Mouse (Mus musculus): ENCODE measurements around the gene Ngef.

Gene Ngef

DNA sequence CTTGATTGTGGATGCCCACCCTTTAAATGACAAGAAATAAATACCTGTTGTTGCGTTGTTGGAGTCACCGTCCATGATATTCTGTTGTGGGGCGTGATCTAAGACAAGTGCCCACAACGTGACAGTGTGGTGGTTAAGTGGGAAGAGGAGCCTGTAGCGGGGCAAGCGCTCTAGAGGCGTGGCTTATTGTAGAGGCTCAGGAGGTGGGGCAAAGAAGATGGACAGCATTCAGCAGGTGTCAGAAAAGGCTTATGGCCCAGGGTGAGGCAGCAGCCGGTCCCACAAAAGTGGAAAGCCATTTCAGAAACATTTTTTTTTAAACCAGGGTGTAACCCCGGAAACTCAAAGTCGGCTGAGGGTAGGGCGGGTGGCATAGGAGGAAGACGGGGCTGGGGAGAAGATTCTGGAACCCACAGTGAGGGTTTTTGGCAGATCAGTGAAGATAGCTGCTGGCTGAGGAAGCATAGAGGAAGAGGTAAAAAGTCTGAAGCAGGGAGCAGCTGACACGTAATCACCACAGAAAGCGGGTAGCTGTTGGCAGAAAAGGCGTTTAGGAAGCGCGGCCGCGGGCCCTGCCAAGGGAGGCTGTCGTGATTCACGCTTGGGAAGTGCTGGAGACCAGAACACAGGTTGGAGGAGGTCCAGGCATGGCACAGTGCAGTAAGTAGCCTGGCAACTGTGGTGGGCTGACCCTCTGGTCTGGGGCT is 33.9 kb upstream of the Ngef start:
- Histone ChIP-seq H3K36me3 (ENCODE audit: insufficient read depth, low read length) (no peaks in the 10 kb centered on the region), H3K4me1 (replicated peaks; ENCODE audit: low read depth, low read length) (peaks cover 21% of the 10 kb centered on the region), H3K9me3 (ENCODE audit: low read length) (no peaks in the 10 kb centered on the region), H3K4me3 (replicated peaks; ENCODE audit: low read length) (peak overlapping the region; percentile 55), H3K27me3 (ENCODE audit: insufficient read depth, low read length) (peaks cover 18% of the 10 kb centered on the region)
- TF ChIP-seq POU5F1 (IDR thresholded peaks at IDR 0.05; ENCODE audit: borderline replicate concordance, low read length) = no peak
- no peak for TF ChIP-seq CTCF (conservative IDR thresholded peaks at IDR 0.05; ENCODE audit: low read length)
- no peak for TF ChIP-seq NANOG (IDR thresholded peaks at IDR 0.05; ENCODE audit: borderline replicate concordance, low read length)

DNA sequence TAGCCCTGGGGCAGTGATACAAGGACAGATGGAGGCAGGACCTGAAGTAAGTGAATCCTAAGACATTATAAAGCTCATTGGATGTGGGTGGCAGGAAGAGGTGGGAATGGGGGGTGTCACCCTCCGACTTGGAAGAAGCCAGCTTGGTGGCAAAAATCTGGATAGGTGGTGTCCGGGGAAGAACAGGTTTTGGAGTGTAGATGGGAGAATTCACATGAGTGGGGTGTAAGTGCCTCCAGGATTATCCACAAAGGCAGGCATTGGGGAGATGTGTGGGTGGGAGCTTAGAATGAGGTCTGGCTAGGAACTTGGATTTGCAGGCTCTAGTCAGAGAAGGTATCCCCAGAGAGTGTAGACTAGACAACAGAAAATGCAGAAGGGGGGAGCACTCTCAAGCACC is 31.6 kb upstream of the Ngef start:
- Histone ChIP-seq H3K36me3 (ENCODE audit: insufficient read depth, low read length) (no peaks in the 10 kb centered on the region), H3K4me1 (replicated peaks; ENCODE audit: low read depth, low read length) (peaks cover 21% of the 10 kb centered on the region), H3K9me3 (ENCODE audit: low read length) (no peaks in the 10 kb centered on the region), H3K4me3 (replicated peaks; ENCODE audit: low read length) (no peak overlapping the region), H3K27me3 (ENCODE audit: insufficient read depth, low read length) (peaks cover 18% of the 10 kb centered on the region)
- TF ChIP-seq POU5F1 (IDR thresholded peaks at IDR 0.05; ENCODE audit: borderline replicate concordance, low read length) (no peak), CTCF (conservative IDR thresholded peaks at IDR 0.05; ENCODE audit: low read length) (no peak), NANOG (IDR thresholded peaks at IDR 0.05; ENCODE audit: borderline replicate concordance, low read length) (no peak)

DNA sequence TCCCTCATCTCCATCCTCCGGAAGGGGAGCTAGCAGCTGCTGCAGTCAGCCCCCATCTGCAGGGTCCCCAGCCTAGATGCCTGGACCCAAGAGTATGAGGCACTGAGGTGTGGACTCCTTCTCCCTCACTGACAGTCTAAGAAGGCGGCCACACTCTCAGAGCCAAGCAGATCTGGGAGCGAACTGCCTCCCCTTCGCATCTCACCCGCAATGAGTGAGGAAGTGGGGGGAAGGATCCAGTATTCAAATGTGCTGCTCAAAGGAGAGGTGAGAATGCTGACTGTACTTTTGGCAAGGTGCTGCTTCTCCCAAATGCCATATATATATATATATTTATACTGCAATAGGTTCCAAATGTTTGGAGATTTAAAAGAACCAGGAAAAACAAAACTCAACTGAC is 29.7 kb upstream of the Ngef start:
- Histone ChIP-seq H3K27me3 (ENCODE audit: insufficient read depth, low read length) (peaks cover 18% of the 10 kb centered on the region), H3K9me3 (ENCODE audit: low read length) (no peaks in the 10 kb centered on the region), H3K4me1 (replicated peaks; ENCODE audit: low read depth, low read length) (peaks cover 13% of the 10 kb centered on the region), H3K4me3 (replicated peaks; ENCODE audit: low read length) (no peak overlapping the region), H3K36me3 (ENCODE audit: insufficient read depth, low read length) (no peaks in the 10 kb centered on the region)
- TF ChIP-seq POU5F1 (IDR thresholded peaks at IDR 0.05; ENCODE audit: borderline replicate concordance, low read length) (no peak), NANOG (IDR thresholded peaks at IDR 0.05; ENCODE audit: borderline replicate concordance, low read length) (no peak), CTCF (conservative IDR thresholded peaks at IDR 0.05; ENCODE audit: low read length) (no peak)

DNA sequence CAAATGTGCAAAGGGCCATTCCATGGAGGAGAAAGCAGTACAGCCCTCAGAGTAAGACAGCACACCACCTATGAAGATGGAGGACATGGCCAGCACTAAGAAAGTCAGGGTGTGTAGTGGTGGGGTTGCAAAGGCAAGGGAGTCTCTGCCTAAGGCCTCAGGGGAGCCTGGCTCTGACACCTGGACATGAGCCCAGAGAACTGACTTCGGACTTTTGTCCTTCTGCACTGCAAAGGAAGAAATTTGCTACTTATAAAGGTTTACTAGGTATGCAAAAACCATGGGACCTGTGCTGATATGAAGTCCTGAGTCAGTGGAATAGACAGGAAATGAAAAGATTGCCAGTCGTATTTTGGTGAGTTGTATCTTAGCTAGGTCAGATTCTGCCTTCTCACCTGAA is 28.1 kb upstream of the Ngef start:
- no peaks in the 10 kb centered on the region for H3K9me3 ChIP-seq (ENCODE audit: low read length)
- TF ChIP-seq CTCF (conservative IDR thresholded peaks at IDR 0.05; ENCODE audit: low read length) = no peak
- TF ChIP-seq NANOG (IDR thresholded peaks at IDR 0.05; ENCODE audit: borderline replicate concordance, low read length) = no peak
- TF ChIP-seq POU5F1 (IDR thresholded peaks at IDR 0.05; ENCODE audit: borderline replicate concordance, low read length) = no peak
- H3K4me3 ChIP-seq (replicated peaks; ENCODE audit: low read length) = no peak overlapping the region
- no peaks in the 10 kb centered on the region for H3K36me3 ChIP-seq (ENCODE audit: insufficient read depth, low read length)
- H3K4me1 ChIP-seq (replicated peaks; ENCODE audit: low read depth, low read length) = no peaks in the 10 kb centered on the region
- H3K27me3 ChIP-seq (ENCODE audit: insufficient read depth, low read length) = peaks cover 18% of the 10 kb centered on the region

DNA sequence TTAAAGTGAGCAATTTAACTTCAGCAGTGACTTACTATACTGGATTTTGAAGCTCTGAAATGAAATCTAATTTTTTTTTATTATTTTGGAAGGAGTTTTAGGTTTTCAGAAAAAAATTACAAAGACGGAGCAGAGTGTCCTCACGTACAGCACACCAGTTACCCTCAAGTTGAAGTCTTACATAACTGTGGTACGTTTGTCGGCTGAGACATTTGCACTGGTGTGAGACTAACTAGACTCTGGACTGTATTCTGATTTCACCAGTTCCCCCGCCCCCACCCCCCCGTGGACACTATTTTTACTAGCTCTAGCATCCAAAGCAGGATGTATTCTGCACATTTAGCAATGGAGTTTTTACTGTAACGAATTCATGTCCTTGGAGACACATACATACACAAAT is 26.9 kb upstream of the Ngef start:
- Histone ChIP-seq H3K27me3 (ENCODE audit: insufficient read depth, low read length) (peaks cover 7% of the 10 kb centered on the region; the same call in 1 of the 2 replicates), H3K4me3 (replicated peaks; ENCODE audit: low read length) (no peak overlapping the region), H3K9me3 (ENCODE audit: low read length) (no peaks in the 10 kb centered on the region), H3K4me1 (replicated peaks; ENCODE audit: low read depth, low read length) (no peaks in the 10 kb centered on the region), H3K36me3 (ENCODE audit: insufficient read depth, low read length) (no peaks in the 10 kb centered on the region)
- no peak for TF ChIP-seq CTCF (conservative IDR thresholded peaks at IDR 0.05; ENCODE audit: low read length)
- no peak for TF ChIP-seq POU5F1 (IDR thresholded peaks at IDR 0.05; ENCODE audit: borderline replicate concordance, low read length)
- no peak for TF ChIP-seq NANOG (IDR thresholded peaks at IDR 0.05; ENCODE audit: borderline replicate concordance, low read length)

DNA sequence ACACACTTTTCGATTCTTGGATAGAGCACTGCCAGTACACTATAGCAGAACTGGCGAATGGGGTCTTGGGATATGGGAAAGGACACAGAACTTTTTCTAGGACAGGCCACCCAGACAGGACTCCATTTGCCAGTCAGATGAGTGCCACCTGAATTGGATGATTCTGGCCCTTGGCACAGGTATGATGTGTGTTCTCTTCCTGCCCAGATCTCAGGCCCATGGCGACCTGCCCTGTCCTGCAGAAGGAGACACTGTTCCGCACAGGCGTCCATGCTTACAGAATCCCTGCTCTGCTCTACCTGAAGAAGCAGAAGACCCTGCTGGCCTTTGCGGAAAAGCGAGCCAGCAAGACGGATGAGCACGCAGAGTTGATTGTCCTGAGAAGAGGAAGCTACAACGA is 21.0 kb upstream of the Ngef start:
- Histone ChIP-seq H3K4me1 (replicated peaks; ENCODE audit: low read depth, low read length) (no peaks in the 10 kb centered on the region), H3K9me3 (ENCODE audit: low read length) (no peaks in the 10 kb centered on the region), H3K4me3 (replicated peaks; ENCODE audit: low read length) (no peak overlapping the region), H3K27me3 (ENCODE audit: insufficient read depth, low read length) (0 out of 2 replicates have a peak, but pooled peaks cover 3% of the 10 kb centered on the region), H3K36me3 (ENCODE audit: insufficient read depth, low read length) (no peaks in the 10 kb centered on the region)
- TF ChIP-seq CTCF (conservative IDR thresholded peaks at IDR 0.05; ENCODE audit: low read length) (no peak), POU5F1 (IDR thresholded peaks at IDR 0.05; ENCODE audit: borderline replicate concordance, low read length) (no peak), NANOG (IDR thresholded peaks at IDR 0.05; ENCODE audit: borderline replicate concordance, low read length) (no peak)

DNA sequence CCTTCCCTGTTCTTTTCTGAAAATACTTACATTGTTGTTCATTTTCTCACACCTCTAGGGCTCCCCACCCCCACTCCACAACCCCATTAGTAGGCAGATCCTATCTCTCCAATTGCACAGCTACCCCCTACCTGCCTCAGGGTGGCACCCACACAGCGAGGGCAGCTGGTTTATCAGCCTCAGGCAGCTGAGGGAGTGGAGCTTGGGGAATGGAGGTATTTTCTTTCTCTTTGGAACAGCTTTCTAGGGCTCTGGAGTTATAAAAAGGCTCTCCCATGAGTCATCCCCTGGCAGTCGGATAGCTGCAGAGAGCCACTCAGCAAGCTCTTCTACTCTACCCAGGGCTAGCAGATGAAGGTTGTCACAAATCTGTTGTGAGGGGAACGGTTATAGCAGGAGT is 20.6 kb upstream of the Ngef start:
- Histone ChIP-seq H3K9me3 (ENCODE audit: low read length) (no peaks in the 10 kb centered on the region), H3K4me3 (replicated peaks; ENCODE audit: low read length) (no peak overlapping the region), H3K36me3 (ENCODE audit: insufficient read depth, low read length) (no peaks in the 10 kb centered on the region), H3K4me1 (replicated peaks; ENCODE audit: low read depth, low read length) (no peaks in the 10 kb centered on the region), H3K27me3 (ENCODE audit: insufficient read depth, low read length) (0 out of 2 replicates have a peak, but pooled peaks cover 3% of the 10 kb centered on the region)
- no peak for TF ChIP-seq CTCF (conservative IDR thresholded peaks at IDR 0.05; ENCODE audit: low read length)
- TF ChIP-seq NANOG (IDR thresholded peaks at IDR 0.05; ENCODE audit: borderline replicate concordance, low read length) = no peak
- TF ChIP-seq POU5F1 (IDR thresholded peaks at IDR 0.05; ENCODE audit: borderline replicate concordance, low read length) = no peak

DNA sequence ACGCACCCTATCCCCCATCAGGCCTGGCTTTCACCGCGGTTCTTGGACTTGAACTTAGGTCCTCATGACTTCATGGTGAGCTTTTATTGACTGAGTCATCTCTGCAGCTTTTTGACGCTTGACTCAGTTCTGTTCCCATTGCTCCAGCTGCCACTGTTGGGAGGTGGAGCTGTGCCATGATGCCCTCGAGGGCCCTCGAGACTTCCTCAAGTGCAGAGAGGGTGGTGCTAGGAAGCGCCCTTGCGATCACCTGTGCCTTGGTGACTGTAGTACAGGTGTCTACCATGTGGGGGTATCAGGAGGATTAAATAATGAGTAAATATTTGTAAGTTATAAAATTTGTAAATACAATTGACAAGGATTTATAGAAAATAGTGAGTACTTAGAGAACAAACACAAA is 16.3 kb upstream of the Ngef start:
- Histone ChIP-seq H3K4me3 (replicated peaks; ENCODE audit: low read length) (no peak overlapping the region), H3K9me3 (ENCODE audit: low read length) (no peaks in the 10 kb centered on the region), H3K4me1 (replicated peaks; ENCODE audit: low read depth, low read length) (no peaks in the 10 kb centered on the region), H3K27me3 (ENCODE audit: insufficient read depth, low read length) (no peaks in the 10 kb centered on the region), H3K36me3 (ENCODE audit: insufficient read depth, low read length) (no peaks in the 10 kb centered on the region)
- TF ChIP-seq POU5F1 (IDR thresholded peaks at IDR 0.05; ENCODE audit: borderline replicate concordance, low read length) (no peak), NANOG (IDR thresholded peaks at IDR 0.05; ENCODE audit: borderline replicate concordance, low read length) (no peak), CTCF (conservative IDR thresholded peaks at IDR 0.05; ENCODE audit: low read length) (no peak)

DNA sequence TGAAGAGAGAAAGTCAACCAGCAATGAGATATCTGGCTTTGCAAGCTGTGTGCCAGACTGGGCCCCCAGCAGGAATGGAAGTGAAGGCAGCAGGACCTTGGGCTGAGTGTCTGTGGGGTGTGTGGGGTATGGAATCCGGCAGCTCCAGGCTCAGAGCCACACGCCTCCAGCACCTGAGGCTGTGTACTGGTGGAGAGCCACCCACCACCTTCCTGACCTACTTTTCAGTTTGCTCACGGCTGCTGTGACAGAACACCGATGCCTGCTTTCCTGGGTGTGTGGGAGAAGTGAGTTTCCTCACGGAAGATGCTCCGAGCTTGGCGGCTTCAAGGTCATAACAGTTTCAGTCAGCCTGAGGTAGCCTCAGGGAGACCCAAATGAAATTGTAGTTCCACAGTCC is 15.5 kb upstream of the Ngef start:
- TF ChIP-seq CTCF (conservative IDR thresholded peaks at IDR 0.05; ENCODE audit: low read length) (no peak), NANOG (IDR thresholded peaks at IDR 0.05; ENCODE audit: borderline replicate concordance, low read length) (no peak), POU5F1 (IDR thresholded peaks at IDR 0.05; ENCODE audit: borderline replicate concordance, low read length) (no peak)
- H3K9me3 ChIP-seq (ENCODE audit: low read length) = no peaks in the 10 kb centered on the region
- H3K36me3 ChIP-seq (ENCODE audit: insufficient read depth, low read length) = no peaks in the 10 kb centered on the region

More for the DNA sequence above, 15.5 kb upstream of the Ngef start:
- Histone ChIP-seq H3K27me3 (ENCODE audit: insufficient read depth, low read length) (no peaks in the 10 kb centered on the region), H3K4me1 (replicated peaks; ENCODE audit: low read depth, low read length) (no peaks in the 10 kb centered on the region), H3K4me3 (replicated peaks; ENCODE audit: low read length) (no peak overlapping the region)

All from E14TG2a.4 (cell line).